Mouse (Mus musculus): ENCODE measurements around the gene Egr2.

DNA sequence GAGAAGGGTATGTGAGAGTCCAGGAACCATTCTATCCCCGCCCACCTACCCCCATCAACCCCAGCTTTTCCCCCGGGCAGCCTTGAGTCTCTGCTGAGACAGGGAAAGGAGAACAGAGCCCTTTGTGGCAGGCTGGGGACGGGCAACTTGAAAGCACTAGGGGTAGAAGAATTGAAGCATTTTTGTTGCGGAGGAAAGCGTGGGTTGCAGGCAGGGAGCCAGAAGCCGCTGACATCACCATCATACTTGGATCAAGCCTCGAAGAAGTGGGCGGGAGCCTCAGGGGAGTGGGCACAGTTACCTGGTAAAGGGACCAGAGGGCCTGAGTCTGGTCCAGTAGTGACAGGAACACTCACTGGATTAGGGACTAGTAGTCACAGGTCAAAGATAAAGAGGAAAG is 23.1 kb upstream of the Egr2 start:
- TF ChIP-seq EP300 (IDR thresholded peaks at IDR 0.05; ENCODE audit: insufficient read depth, low read depth, low read length) (no peak), CTCF (IDR thresholded peaks at IDR 0.05; ENCODE audit: low read depth, low read length) (no peak), POLR2A (IDR thresholded peaks at IDR 0.05; ENCODE audit: insufficient read depth, low read length) (no peak)
